Mouse (Mus musculus) NIH3T3 (cell line): ENCODE data around the gene Qrich1.
A peak's percentile ranks its signal among the peaks of the same experiment; 100 is the strongest.
"Not testable (repeated sequence)": the region's sequence is repeated elsewhere in the genome, so short reads cannot be mapped to it uniquely, and the experiment has no call there.

Source experiments
- DNase-seq: peaks from one replicate; pipeline ENCODE4 v3.0.0-alpha.2; 2012; ENCODE audit warnings: low read depth

Gene Qrich1

DNA sequence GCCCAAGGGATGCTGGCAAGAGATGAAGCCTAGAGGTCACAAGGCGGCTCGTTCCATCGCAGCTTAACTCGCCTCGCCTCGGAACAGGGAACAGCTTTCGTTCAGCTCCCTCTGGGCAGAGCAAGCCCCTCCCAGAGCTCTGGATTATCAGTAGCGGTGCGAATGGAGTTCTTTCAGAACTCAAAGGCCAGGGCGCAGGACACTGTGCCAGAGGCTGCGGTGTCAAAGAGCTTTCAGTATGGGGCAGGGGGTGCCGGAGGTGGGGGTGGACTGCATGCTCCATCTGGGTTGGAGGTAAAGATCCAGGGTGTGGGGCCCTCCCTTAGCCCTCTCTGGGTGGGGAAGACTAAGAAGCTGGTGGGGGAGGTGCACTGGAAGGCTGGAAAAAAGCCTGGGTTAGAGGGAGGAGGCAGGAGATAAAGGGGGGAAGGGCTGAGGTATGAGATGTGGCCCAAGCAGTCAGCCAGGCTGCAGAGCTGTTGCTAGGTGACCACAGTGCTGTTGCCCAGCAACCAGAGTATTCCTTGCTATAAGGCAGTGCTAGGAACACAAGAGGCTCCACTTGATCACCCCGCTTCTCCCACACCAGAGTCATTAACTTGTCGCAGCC is 71.1 kb downstream of the Qrich1 start:
- DNase-seq: peak; percentile 77

- DNase-seq: peak; percentile 29
Measured at GRCm38 (mm10) chr9:108589229-108589628, 72.6 kb downstream of the Qrich1 start.

DNA sequence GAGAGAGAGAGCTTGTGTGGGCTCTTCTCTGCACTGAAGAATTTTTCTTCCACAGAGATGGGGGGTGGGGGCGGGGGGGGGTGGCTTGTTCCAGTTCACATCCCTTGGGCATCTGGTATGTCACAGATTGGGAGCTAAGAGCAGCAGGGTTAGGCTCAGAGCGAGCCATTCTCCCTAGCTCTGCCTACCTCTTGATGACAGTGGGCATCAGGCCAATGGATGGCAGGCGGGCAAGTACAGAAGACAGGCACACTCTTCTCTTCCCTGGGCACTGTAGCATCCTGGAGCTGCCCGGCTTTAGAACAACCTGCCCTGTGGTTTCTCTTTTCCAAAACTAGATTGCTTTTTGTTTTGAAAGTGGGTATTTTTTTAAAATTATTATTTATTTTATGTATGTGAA is 74.9 kb downstream of the Qrich1 start:
- no peak for DNase-seq

DNA sequence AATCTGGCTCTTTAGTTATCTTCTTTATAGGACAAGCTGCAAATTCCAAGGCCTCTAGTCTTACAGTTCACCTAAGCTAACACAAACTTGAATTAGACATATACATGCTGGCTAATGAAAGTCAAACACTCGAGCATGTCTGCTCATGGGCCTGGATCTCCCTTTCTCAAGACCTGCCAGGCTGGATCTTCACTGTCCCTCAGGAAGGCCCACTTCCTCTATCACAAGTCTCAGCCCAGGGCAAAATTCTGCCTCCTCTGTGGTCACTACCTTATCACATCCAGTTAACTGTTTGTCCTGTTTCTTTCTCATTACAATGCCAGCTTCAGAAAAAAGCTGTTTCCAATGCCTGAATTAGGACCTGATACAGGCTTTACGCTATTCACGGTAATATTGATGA is 77.7 kb downstream of the Qrich1 start:
- DNase-seq: no peak

DNA sequence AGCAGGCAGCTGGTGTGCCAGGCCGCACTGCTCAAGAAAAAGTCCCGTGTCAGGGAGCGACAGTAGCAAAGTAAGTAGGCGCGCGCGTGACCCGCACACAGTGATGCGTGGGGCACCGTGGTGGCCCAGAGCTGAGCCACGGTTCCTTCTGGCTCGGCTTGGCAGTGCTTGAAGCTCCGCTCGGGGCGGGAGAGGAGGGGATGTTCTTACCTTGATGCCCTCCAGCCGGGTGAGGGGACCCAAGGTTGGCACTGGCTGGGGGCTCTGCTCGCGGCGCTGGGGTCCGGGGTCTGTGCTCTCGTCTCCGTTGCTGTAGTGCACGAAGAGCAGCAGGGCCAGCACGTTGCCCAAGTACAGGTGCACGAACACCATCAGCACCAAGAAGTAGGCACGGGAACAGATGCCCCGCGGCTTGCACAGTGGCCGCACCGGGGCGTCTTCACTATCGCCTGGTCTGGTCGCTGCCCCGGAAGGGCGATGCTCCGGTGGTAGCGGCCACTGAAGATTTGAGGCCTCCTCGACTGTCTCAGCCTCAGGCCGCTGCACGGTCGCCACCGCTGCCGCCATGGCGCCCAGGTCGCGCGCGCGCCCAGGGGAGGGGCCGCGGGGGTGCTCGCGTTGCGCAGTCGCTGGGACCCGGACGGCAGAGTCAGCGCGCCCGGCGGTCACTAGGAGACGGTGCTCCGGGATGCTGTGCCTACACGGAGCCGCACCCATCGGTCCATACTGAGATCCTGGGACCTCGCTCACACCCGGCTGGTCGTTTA is 80.6 kb downstream of the Qrich1 start, which contains the start of gene P4htm:
Gene P4htm, minus strand, starts transcription at position 670 of the 767 bp plus-strand sequence.
- peak; percentile 63 for DNase-seq

DNA sequence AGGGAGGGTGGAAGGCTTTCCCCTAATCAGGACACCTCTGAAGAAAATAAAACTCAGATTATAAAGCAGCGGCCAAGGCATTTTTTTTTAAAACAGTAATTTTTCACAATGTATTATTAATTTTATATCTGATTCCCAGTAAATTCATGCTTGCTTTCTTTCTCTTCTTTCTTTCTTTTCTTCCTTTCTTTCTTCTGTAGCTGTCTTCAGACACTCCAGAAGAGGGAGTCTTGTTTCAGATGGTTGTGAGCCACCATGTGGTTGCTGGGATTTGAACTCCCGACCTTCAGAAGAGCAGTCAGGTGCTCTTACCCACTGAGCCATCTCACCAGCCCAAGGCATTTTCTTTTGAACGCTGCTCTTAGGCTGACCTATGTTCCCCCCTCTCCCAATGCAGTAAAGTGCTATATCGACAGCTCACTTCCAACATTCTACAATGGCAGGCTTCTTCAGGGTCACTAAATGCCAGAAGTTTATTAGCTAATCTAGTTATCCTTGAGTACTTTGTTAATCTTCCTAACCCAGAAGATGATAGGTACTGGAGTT is 82.5 kb downstream of the Qrich1 start:
- no peak for DNase-seq

DNA sequence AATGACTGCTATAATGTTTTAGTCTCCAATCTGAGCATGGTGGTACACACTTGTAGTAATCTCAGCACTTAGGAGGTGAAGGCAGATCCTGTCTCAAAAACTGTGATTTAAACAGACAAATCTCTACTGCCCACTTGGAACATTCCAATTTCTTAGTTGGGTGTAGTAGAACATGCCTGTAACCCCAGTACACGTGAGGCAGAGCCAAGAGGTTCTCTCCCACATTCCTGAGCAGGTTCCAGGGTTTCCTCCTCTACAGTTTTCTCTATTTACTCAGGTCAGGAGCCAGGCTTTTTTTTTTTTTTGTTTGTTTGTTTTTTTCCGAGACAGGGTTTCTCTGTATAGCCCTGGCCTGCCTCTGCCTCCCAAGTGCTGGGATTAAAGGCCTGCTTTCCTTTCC is 83.4 kb downstream of the Qrich1 start:
- DNase-seq: peak; percentile 11

- no peak for DNase-seq
Measured at GRCm38 (mm10) chr9:108601986-108602385, 85.4 kb downstream of the Qrich1 start.

DNA sequence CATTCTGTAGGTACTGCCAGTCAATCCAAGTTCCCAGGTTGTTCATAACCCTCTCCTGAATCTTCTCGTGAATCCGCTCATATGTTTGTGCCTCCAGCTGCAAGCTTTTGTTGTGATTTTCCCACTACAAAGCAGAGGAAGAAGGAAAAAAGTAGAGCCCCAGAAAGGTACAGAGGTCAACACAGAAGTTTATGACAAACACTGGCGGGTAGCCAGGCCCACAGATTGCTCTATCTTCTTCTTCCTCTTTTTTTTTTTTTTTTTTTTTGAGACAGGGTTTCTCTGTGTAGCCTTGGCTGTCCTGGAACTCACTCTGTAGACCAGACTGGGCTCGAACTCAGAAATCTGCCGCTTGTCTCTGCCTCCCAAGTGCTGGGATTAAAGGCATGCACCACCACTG is 91.3 kb downstream of the Qrich1 start:
- not testable (repeated sequence) for DNase-seq

- DNase-seq: no peak
Measured at GRCm38 (mm10) chr9:108608889-108609288, 92.3 kb downstream of the Qrich1 start.
